Mouse (Mus musculus) stomach, embryonic 16.5 days (tissue): ENCODE measurements around the gene Mup1. TPM values are rescaled to one million over a fixed set of nuclear protein-coding genes. Genes with fewer than 3 reads are reported as not detected.
"Not testable (repeated sequence)": the region's sequence is repeated elsewhere in the genome, so short reads cannot be mapped to it uniquely, and the experiment has no call there.

Source experiments
- ATAC-seq: fragments of 200-750 bp; cut with Nextera tagmentation; 2 replicates; pipeline ENCODE4 v1.8.0; 2017; ENCODE audit warnings: moderate number of reproducible peaks, moderate TSS enrichment; ENCODE audit not compliant: insufficient read depth, low FRiP score
- H3K27ac ChIP-seq: fragments of 300-500 bp; sonication (generic); 2 replicates; pipeline ENCODE4 v1.5.1; 2014; ENCODE audit warnings: low read length
- H3K27me3 ChIP-seq: fragments of 300-500 bp; sonication (generic); 2 replicates; pipeline ENCODE4 v1.6.1; 2014; ENCODE audit warnings: low read length, control low read depth, mixed read lengths; ENCODE audit not compliant: control insufficient read depth, insufficient read depth
- H3K36me3 ChIP-seq: fragments of 300-500 bp; sonication (generic); 2 replicates; pipeline ENCODE4 v1.6.1; 2014; ENCODE audit warnings: low read length; ENCODE audit not compliant: control insufficient read depth, insufficient read depth
- H3K4me1 ChIP-seq: fragments of 300-500 bp; sonication (generic); 2 replicates; pipeline ENCODE4 v1.6.1; 2014; ENCODE audit warnings: low read length, control low read depth, mixed read lengths; ENCODE audit not compliant: control insufficient read depth, insufficient read depth
- H3K4me2 ChIP-seq: fragments of 300-500 bp; sonication (generic); 2 replicates; pipeline ENCODE4 v1.6.1; 2014; ENCODE audit warnings: low read depth, low read length, mixed read lengths
- H3K4me3 ChIP-seq: fragments of 300-500 bp; sonication (generic); replicated peaks from 2 replicates; pipeline ENCODE4 v1.5.1; 2014; ENCODE audit warnings: mild to moderate bottlenecking, low read length
- H3K9ac ChIP-seq: fragments of 300-500 bp; sonication (generic); 2 replicates; pipeline ENCODE4 v1.6.1; 2014; ENCODE audit warnings: low read length
- H3K9me3 ChIP-seq: fragments of 300-500 bp; sonication (generic); replicated peaks from 2 replicates; pipeline ENCODE4 v1.6.1; 2016; ENCODE audit warnings: low read length, control low read depth; ENCODE audit not compliant: control insufficient read depth
- WGBS: fragments of 180-500 bp; shearing (Covaris S2); extraction: QIAGEN DNeasy Blood & Tissue Kit; methylation state at CpG from one replicate; pipeline ENCODE4 v1.1.7; 2014; 5-methylcytosine and 5-hydroxymethylcytosine counted together
- polyA plus RNA-seq: library from polyadenylated mRNA; unstranded; fragments of >200 nt; fragmentation: Nextera tagmentation; extraction: Ambion mirVana; gene quantifications from 2 replicates; pipeline ENCODE4 v1.2.1, GENCODE M21; 2015

Gene Mup1
- not detected in 2 replicates for polyA plus RNA-seq

DNA sequence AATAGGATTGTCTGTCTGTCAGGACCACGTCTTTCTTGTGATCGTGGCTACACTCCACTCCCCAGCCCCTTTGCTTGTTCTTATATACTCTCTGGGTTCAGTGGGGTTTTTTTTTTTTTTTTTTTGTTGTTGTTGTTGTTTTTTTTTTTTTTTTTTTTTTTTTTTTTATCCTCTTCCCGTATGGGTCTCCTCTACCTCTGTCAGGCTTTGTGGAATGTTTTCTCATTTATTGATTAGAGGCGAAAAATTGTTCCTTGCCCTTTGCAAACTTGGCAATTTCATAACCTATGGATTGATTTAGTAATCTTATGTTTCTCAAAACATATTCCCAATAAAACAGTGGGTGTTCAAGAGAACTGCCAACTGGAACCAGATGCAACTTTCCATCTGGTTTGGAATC is at the start of gene Mup1:
Mup1 (minus strand) TSS at position 101 of the 400 bp plus-strand sequence.
- not testable (repeated sequence) for ATAC-seq, H3K4me2 ChIP-seq, H3K4me3 ChIP-seq, H3K27ac ChIP-seq, H3K9me3 ChIP-seq, H3K9ac ChIP-seq, H3K27me3 ChIP-seq, H3K4me1 ChIP-seq, H3K36me3 ChIP-seq
- 91% methylated on average over 2 of the region's 4 CpGs for WGBS

Other genes starting within 250 kb of the Mup1 start
- not detected in 2 replicates for gene Mup9, start 80.0 kb downstream of the Mup1 start, polyA plus RNA-seq
- not detected in 2 replicates for gene Mup10, start 80.2 kb upstream of the Mup1 start, polyA plus RNA-seq
- not detected in 2 replicates for gene Mup11, start 160.5 kb upstream of the Mup1 start, polyA plus RNA-seq
- gene Mup12, start 239.4 kb upstream of the Mup1 start, polyA plus RNA-seq: not detected in 2 replicates